Mouse (Mus musculus) thymus, adult 2 months (tissue): ENCODE data around the gene Olfr432. TPM values are rescaled to one million over a fixed set of nuclear protein-coding genes. Genes with fewer than 3 reads are reported as not detected.
"Not testable (repeated sequence)": the region's sequence is repeated elsewhere in the genome, so short reads cannot be mapped to it uniquely, and the experiment has no call there.

ENCODE experiments used
- DNase-seq: peaks from one replicate; pipeline ENCODE4 v3.0.0; 2021
- H3K27ac ChIP-seq: fragments of 200-500 bp; 2 replicates; pipeline ENCODE4 v1.5.1; 2012; ENCODE audit warnings: low read length, control low read depth; ENCODE audit not compliant: control insufficient read depth, insufficient read depth
- H3K27me3 ChIP-seq: fragments of 200-500 bp; 2 replicates; pipeline ENCODE4 v1.6.1; 2012; ENCODE audit warnings: mild to moderate bottlenecking, low read length, moderate library complexity, mixed read lengths; ENCODE audit not compliant: control insufficient read depth, insufficient read depth
- H3K36me3 ChIP-seq: fragments of 200-500 bp; 2 replicates; pipeline ENCODE4 v1.6.1; 2012; ENCODE audit warnings: mild to moderate bottlenecking, low read length, moderate library complexity; ENCODE audit not compliant: control insufficient read depth, insufficient read depth
- H3K4me1 ChIP-seq: fragments of 200-500 bp; replicated peaks from 2 replicates; pipeline ENCODE4 v1.6.1; 2012; ENCODE audit warnings: low read length; ENCODE audit not compliant: control insufficient read depth, insufficient read depth
- H3K4me3 ChIP-seq: fragments of 200-500 bp; 2 replicates; pipeline ENCODE4 v1.5.1; 2012; ENCODE audit warnings: mild to moderate bottlenecking, low read length, control low read depth, moderate library complexity; ENCODE audit not compliant: control insufficient read depth, insufficient read depth
- CTCF ChIP-seq: fragments of 200-500 bp; IDR thresholded peaks from 2 replicates; pipeline ENCODE4 v1.5.1; 2012; ENCODE audit warnings: mild to moderate bottlenecking, control low read depth, low read length, moderate library complexity, borderline replicate concordance; ENCODE audit not compliant: control insufficient read depth, poor library complexity, insufficient read depth; ENCODE audit errors: extremely low read depth
- POLR2A ChIP-seq: fragments of 200-500 bp; IDR thresholded peaks from 2 replicates; pipeline ENCODE4 v1.6.1; 2012; ENCODE audit warnings: mild to moderate bottlenecking, low read length, control low read depth, moderate library complexity; ENCODE audit not compliant: control insufficient read depth, poor library complexity, insufficient read depth; ENCODE audit errors: extremely low read depth
- WGBS: fragments of 180-500 bp; shearing (Covaris S2); methylation state at CpG from one replicate; pipeline ENCODE4 v1.1.7; 2018; 5-methylcytosine and 5-hydroxymethylcytosine counted together
- polyA plus RNA-seq: library from polyadenylated mRNA; depleted of rRNA; stranded (reverse); fragments of >200 nt; gene quantifications from 2 replicates; pipeline ENCODE4 v1.2.3, GENCODE M21; 2012

Olfr432 gene
- polyA plus RNA-seq, 1 experiment, result 0.71 TPM

GRCm38 (mm10) chr1:174044431-174044830, 4.6 kb upstream of the Olfr432 start:
- no peaks in the 10 kb centered on the region for H3K27me3 ChIP-seq
- TF ChIP-seq POLR2A (no peak), CTCF (no peak)
- H3K27ac ChIP-seq, result no peak overlapping the region
- peaks cover 2% of the 10 kb centered on the region; the same call in 1 of the 2 replicates for H3K4me1 ChIP-seq
- DNase-seq, result no peak
- H3K4me3 ChIP-seq, result no peak overlapping the region
- H3K36me3 ChIP-seq, result no peaks in the 10 kb centered on the region
- WGBS, result 84% methylated on average over 2 of the region's 2 CpGs

GRCm38 (mm10) chr1:174048227-174048626, 778 bp upstream of the Olfr432 start:
- H3K27ac ChIP-seq, DNase-seq, H3K4me1 ChIP-seq, H3K27me3 ChIP-seq, H3K36me3 ChIP-seq, H3K4me3 ChIP-seq: not testable (repeated sequence)
- 34% methylated on average over 6 of the region's 6 CpGs for WGBS

DNA sequence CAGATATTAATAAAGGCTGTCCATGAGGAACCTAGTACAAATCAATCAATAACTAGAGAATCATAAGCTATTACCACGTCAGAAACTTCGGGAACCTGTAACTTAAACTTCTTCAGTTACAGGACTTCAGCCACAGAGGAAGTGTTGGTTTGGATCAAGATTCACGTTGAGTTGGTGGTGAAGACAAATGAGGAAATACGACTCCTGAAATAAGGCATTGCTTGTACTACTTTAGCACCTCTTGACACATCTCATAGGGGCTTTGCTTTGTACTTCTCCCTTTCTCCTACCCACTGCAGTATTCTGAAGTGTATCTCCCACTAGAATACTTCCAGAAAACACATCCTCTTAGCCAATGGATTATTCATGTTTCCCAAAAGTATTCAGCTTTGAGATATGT, 352 bp downstream of the Olfr432 start:
- 11% methylated on average over 4 of the region's 4 CpGs for WGBS
- H3K4me1 ChIP-seq, DNase-seq, H3K27ac ChIP-seq, H3K27me3 ChIP-seq, H3K4me3 ChIP-seq, H3K36me3 ChIP-seq: not testable (repeated sequence)

- H3K4me3 ChIP-seq, result no peak overlapping the region
- TF ChIP-seq CTCF (no peak), POLR2A (no peak)
- no peaks in the 10 kb centered on the region for H3K36me3 ChIP-seq
- H3K27ac ChIP-seq, result no peak overlapping the region
- 0 out of 2 replicates have a peak, but pooled peaks cover 2% of the 10 kb centered on the region for H3K4me1 ChIP-seq
- WGBS, result 98% methylated on average over 4 of the region's 4 CpGs
- DNase-seq, result no peak
- no peaks in the 10 kb centered on the region for H3K27me3 ChIP-seq
Observed at GRCm38 (mm10) chr1:174050532-174050931, 1.5 kb downstream of the Olfr432 start.

- no peaks in the 10 kb centered on the region for H3K27me3 ChIP-seq
- 94% methylated on average over 4 of the region's 4 CpGs for WGBS
- H3K4me3 ChIP-seq, result no peak overlapping the region
- TF ChIP-seq POLR2A (no peak), CTCF (no peak)
- no peak overlapping the region for H3K27ac ChIP-seq
- H3K4me1 ChIP-seq, result 0 out of 2 replicates have a peak, but pooled peaks cover 2% of the 10 kb centered on the region
- no peak for DNase-seq
- H3K36me3 ChIP-seq, result no peaks in the 10 kb centered on the region
Observed at GRCm38 (mm10) chr1:174051515-174051914, 2.5 kb downstream of the Olfr432 start.

DNA sequence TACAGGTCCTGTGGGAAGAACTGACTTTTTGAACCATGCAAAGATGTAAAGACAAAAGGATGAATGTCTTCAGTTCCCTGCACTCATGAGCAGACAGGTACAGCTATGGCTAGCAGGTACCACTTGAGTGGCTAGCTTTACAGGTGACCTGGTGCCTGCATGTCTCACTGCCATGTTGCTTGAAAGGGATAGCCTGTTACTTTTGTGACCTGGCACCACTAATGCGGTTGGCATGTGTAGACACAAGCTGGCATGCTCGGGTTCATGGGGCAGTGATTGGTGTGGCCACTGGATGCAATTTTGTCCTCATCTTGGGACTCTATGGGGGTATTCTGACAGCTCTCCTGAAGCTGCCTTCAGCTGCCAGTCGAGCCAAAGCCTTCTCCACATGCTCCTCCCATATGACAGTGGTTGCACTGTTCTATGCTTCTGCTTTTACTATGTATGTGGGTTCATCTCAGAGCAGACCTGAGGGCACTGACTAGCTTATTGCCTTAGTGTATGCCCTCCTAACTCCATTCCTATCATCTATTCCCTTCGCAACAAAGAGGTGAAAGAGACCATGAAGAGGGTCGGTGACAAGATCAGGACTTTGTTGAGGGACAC, 3.0 kb downstream of the Olfr432 start:
- H3K27ac ChIP-seq, result no peak overlapping the region
- TF ChIP-seq POLR2A (no peak), CTCF (no peak)
- DNase-seq, result no peak
- 0 out of 2 replicates have a peak, but pooled peaks cover 2% of the 10 kb centered on the region for H3K4me1 ChIP-seq
- H3K36me3 ChIP-seq, result no peaks in the 10 kb centered on the region
- 77% methylated on average over 5 of the region's 5 CpGs for WGBS
- no peaks in the 10 kb centered on the region for H3K27me3 ChIP-seq
- H3K4me3 ChIP-seq, result no peak overlapping the region

- no peak overlapping the region for H3K27ac ChIP-seq
- no peaks in the 10 kb centered on the region for H3K27me3 ChIP-seq
- TF ChIP-seq CTCF (no peak), POLR2A (no peak)
- no peaks in the 10 kb centered on the region for H3K36me3 ChIP-seq
- 0 out of 2 replicates have a peak, but pooled peaks cover 2% of the 10 kb centered on the region for H3K4me1 ChIP-seq
- H3K4me3 ChIP-seq, result no peak overlapping the region
- WGBS, result 89% methylated on average over 3 of the region's 3 CpGs
- no peak for DNase-seq
Observed at GRCm38 (mm10) chr1:174052981-174053380, 4.0 kb downstream of the Olfr432 start.
